Mouse (Mus musculus): Measurements from ENCODE around the gene Mpp6.

DNA sequence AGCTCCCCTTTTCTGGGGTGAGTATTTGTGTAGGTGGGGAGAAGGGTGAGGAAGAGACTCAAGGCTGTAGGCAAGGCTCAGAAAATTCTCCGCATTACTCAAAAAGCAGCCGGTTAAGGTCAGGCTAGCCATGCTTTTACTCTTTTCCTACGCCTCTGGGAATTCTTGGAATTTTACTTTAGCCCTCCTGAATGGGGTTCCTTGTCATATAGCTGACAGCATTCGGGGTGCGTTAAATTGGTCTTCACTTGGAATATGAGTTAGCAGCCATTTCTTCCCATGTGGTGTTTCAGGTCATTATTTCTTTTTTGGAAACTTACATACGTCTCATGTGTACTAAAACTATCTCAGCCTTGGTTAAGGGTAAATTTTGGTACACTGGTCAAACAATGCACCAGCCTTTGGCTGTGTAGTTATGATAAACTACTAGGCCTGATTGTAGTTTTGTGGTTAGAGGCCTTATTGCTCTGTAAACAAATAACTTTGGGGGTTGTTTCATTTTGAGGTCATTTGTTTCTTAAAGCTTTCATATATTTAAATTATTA lies 1.1 kb downstream of the Mpp6 start:
- TF ChIP-seq POLR2A (IDR thresholded peaks at IDR 0.05; ENCODE audit: insufficient read depth, low read depth, low read length) = no peak
- no peak for TF ChIP-seq EP300 (IDR thresholded peaks at IDR 0.05; ENCODE audit: insufficient read depth, low read depth, low read length)
